Mouse (Mus musculus) hindbrain, embryonic 15.5 days (tissue): ENCODE measurements at regions not wholly inside any gene's neighbourhood (a gene's known extent, or its start where the extent isn't known, plus 50 kb on each side); places are given as distances from the start of the nearest gene placed in this dataset. TPM values are rescaled to one million over a fixed set of nuclear protein-coding genes. Genes with fewer than 3 reads are reported as not detected.

Source experiments
- ATAC-seq: fragments of 200-750 bp; cut with Nextera tagmentation; 2 replicates; pipeline ENCODE4 v1.8.0; 2017; ENCODE audit warnings: low read depth, moderate number of reproducible peaks, moderate TSS enrichment; ENCODE audit not compliant: low FRiP score
- H3K27ac ChIP-seq: fragments of 300-500 bp; sonication (generic); replicated peaks from 2 replicates; pipeline ENCODE4 v1.5.1; 2015; ENCODE audit warnings: mild to moderate bottlenecking, inconsistent platforms
- H3K27me3 ChIP-seq: fragments of 300-500 bp; sonication (generic); 2 replicates; pipeline ENCODE4 v1.6.1; 2015; ENCODE audit warnings: control low read depth, inconsistent platforms
- H3K36me3 ChIP-seq: fragments of 300-500 bp; sonication (generic); 2 replicates; pipeline ENCODE4 v1.6.1; 2015; ENCODE audit warnings: control low read depth, inconsistent platforms
- H3K4me1 ChIP-seq: fragments of 300-500 bp; sonication (generic); replicated peaks from 2 replicates; pipeline ENCODE4 v1.6.1; 2015; ENCODE audit warnings: control low read depth, inconsistent platforms
- H3K4me2 ChIP-seq: fragments of 300-500 bp; sonication (generic); 2 replicates; pipeline ENCODE4 v1.6.1; 2015; ENCODE audit warnings: moderate library complexity, mild to moderate bottlenecking, inconsistent platforms
- H3K4me3 ChIP-seq: fragments of 300-500 bp; sonication (generic); 2 replicates; pipeline ENCODE4 v1.5.1; 2015; ENCODE audit warnings: mild to moderate bottlenecking, inconsistent platforms
- H3K9ac ChIP-seq: fragments of 300-500 bp; sonication (generic); 2 replicates; pipeline ENCODE4 v1.6.1; 2015; ENCODE audit warnings: inconsistent platforms
- H3K9me3 ChIP-seq: fragments of 300-500 bp; sonication (generic); 2 replicates; pipeline ENCODE4 v1.6.1; 2016; ENCODE audit warnings: control low read depth, inconsistent platforms
- WGBS: fragments of 180-500 bp; shearing (Covaris S2); methylation state at CpG from one replicate; pipeline ENCODE4 v1.1.7; 2015; 5-methylcytosine and 5-hydroxymethylcytosine counted together
- microRNA-seq: library from miRNA; unstranded; fragments of <30 nt; microRNA quantifications from one replicate; pipeline ENCODE4, GENCODE M21; 2016

GRCm38 (mm10) chr4:33833134-33833533 is 91.3 kb upstream of the Cnr1 start:
- Histone ChIP-seq H3K4me1 (no peaks in the 10 kb centered on the region), H3K36me3 (no peaks in the 10 kb centered on the region), H3K9ac (no peak overlapping the region), H3K4me3 (no peak overlapping the region), H3K9me3 (no peaks in the 10 kb centered on the region), H3K4me2 (no peak overlapping the region), H3K27ac (no peak overlapping the region), H3K27me3 (no peaks in the 10 kb centered on the region)
- 74% methylated on average over 7 of the region's 7 CpGs for WGBS
- no peak for ATAC-seq

GRCm38 (mm10) chr4:33838436-33838835 is 86.0 kb upstream of the Cnr1 start:
- WGBS: 93% methylated on average over 6 of the region's 6 CpGs
- no peak overlapping the region for H3K4me3 ChIP-seq

GRCm38 (mm10) chr4:33840119-33840518 is 84.3 kb upstream of the Cnr1 start:
- H3K36me3 ChIP-seq: no peaks in the 10 kb centered on the region
- H3K4me1 ChIP-seq: no peaks in the 10 kb centered on the region
- peak overlapping the region; percentile 28 for H3K4me2 ChIP-seq
- H3K4me3 ChIP-seq: no peak overlapping the region
- H3K27ac ChIP-seq: no peak overlapping the region; the same call in 1 of the 2 replicates
- 40% methylated on average over 14 of the region's 14 CpGs for WGBS
- no peaks in the 10 kb centered on the region for H3K9me3 ChIP-seq
- H3K9ac ChIP-seq: no peak overlapping the region
- H3K27me3 ChIP-seq: no peaks in the 10 kb centered on the region
- ATAC-seq: peak; percentile 88

More at GRCm38 (mm10) chr4:33838436-33838835, 86.0 kb upstream of the Cnr1 start:
- Histone ChIP-seq H3K27me3 (no peaks in the 10 kb centered on the region), H3K4me1 (no peaks in the 10 kb centered on the region), H3K27ac (no peak overlapping the region), H3K4me2 (no peak overlapping the region), H3K9me3 (no peaks in the 10 kb centered on the region), H3K9ac (no peak overlapping the region), H3K36me3 (no peaks in the 10 kb centered on the region)
- no peak for ATAC-seq

- Histone ChIP-seq H3K9me3 (no peaks in the 10 kb centered on the region), H3K4me2 (peak overlapping the region; percentile 23), H3K9ac (no peak overlapping the region), H3K4me1 (peaks cover 6% of the 10 kb centered on the region; the same call in 1 of the 2 replicates), H3K4me3 (no peak overlapping the region), H3K36me3 (no peaks in the 10 kb centered on the region), H3K27me3 (no peaks in the 10 kb centered on the region), H3K27ac (0 out of 2 replicates have a peak overlapping the region, but pooled peaks have one; percentile 2)
- ATAC-seq: no peak
- 21% methylated on average over 9 of the region's 9 CpGs for WGBS
Observed at GRCm38 (mm10) chr4:33845611-33846395, 78.6 kb upstream of the Cnr1 start.

- H3K27ac ChIP-seq: no peak overlapping the region
- peaks cover 6% of the 10 kb centered on the region; the same call in 1 of the 2 replicates for H3K4me1 ChIP-seq
- H3K4me3 ChIP-seq: no peak overlapping the region
- peak; percentile 59; the same call in 1 of the 2 replicates for ATAC-seq
- no peaks in the 10 kb centered on the region for H3K27me3 ChIP-seq
- no peak overlapping the region for H3K9ac ChIP-seq
- no peaks in the 10 kb centered on the region for H3K9me3 ChIP-seq
- H3K4me2 ChIP-seq: no peak overlapping the region
- 44% methylated on average over 7 of the region's 7 CpGs for WGBS
- no peaks in the 10 kb centered on the region for H3K36me3 ChIP-seq
Observed at GRCm38 (mm10) chr4:33850249-33850648, 74.1 kb upstream of the Cnr1 start.

- no peaks in the 10 kb centered on the region for H3K27me3 ChIP-seq
- H3K9me3 ChIP-seq: no peaks in the 10 kb centered on the region
- no peak overlapping the region for H3K4me2 ChIP-seq
- no peaks in the 10 kb centered on the region for H3K36me3 ChIP-seq
- no peak for ATAC-seq
- H3K4me1 ChIP-seq: no peaks in the 10 kb centered on the region
- WGBS: 92% methylated on average over 5 of the region's 5 CpGs
- no peak overlapping the region for H3K27ac ChIP-seq
- no peak overlapping the region for H3K9ac ChIP-seq
- no peak overlapping the region for H3K4me3 ChIP-seq
Observed at GRCm38 (mm10) chr4:33852294-33852693, 72.1 kb upstream of the Cnr1 start.

- H3K27me3 ChIP-seq: no peaks in the 10 kb centered on the region
- ATAC-seq: no peak
- no peak overlapping the region for H3K27ac ChIP-seq
- H3K4me3 ChIP-seq: no peak overlapping the region
- H3K4me1 ChIP-seq: no peaks in the 10 kb centered on the region
- H3K9me3 ChIP-seq: no peaks in the 10 kb centered on the region
- H3K4me2 ChIP-seq: no peak overlapping the region
- no peak overlapping the region for H3K9ac ChIP-seq
- H3K36me3 ChIP-seq: no peaks in the 10 kb centered on the region
Observed at GRCm38 (mm10) chr4:33855112-33855511, 69.3 kb upstream of the Cnr1 start.

GRCm38 (mm10) chr4:33867126-33867525 is 57.3 kb upstream of the Cnr1 start:
- H3K4me1 ChIP-seq: no peaks in the 10 kb centered on the region
- H3K27me3 ChIP-seq: no peaks in the 10 kb centered on the region
- no peak overlapping the region for H3K4me2 ChIP-seq
- H3K4me3 ChIP-seq: no peak overlapping the region
- no peak overlapping the region for H3K27ac ChIP-seq
- no peaks in the 10 kb centered on the region for H3K9me3 ChIP-seq
- 97% methylated on average over 2 of the region's 2 CpGs for WGBS
- no peak overlapping the region for H3K9ac ChIP-seq
- no peaks in the 10 kb centered on the region for H3K36me3 ChIP-seq
- no peak for ATAC-seq

GRCm38 (mm10) chr4:33869317-33869716 is 55.1 kb upstream of the Cnr1 start:
- Histone ChIP-seq H3K4me1 (no peaks in the 10 kb centered on the region), H3K9me3 (no peaks in the 10 kb centered on the region), H3K4me2 (no peak overlapping the region), H3K9ac (no peak overlapping the region), H3K27ac (no peak overlapping the region), H3K36me3 (no peaks in the 10 kb centered on the region), H3K27me3 (no peaks in the 10 kb centered on the region), H3K4me3 (no peak overlapping the region)
- WGBS: 36% methylated on average over 5 of the region's 5 CpGs
- no peak for ATAC-seq

Small RNAs in the stretch of these regions (microRNA-seq; reads per million reads assigned to microRNA genes)
- gene Gm23304: not detected
